Mouse (Mus musculus) liver, adult 2 months (tissue): ENCODE measurements at regions not wholly inside any gene's neighbourhood (a gene's known extent, or its start where the extent isn't known, plus 50 kb on each side); places are given as distances from the start of the nearest gene placed in this dataset.

Experiments used
- DNase-seq: peaks from one replicate; pipeline ENCODE4 v3.0.0-alpha.2; 2011; ENCODE audit warnings: low read depth, low spot score; ENCODE audit errors: extremely low read depth
- H3K27ac ChIP-seq: fragments of 200-500 bp; replicated peaks from 2 replicates; pipeline ENCODE4 v1.5.1; 2012; ENCODE audit warnings: low read depth, mild to moderate bottlenecking, control low read depth, inconsistent platforms, low read length; ENCODE audit not compliant: insufficient read depth
- H3K27me3 ChIP-seq: fragments of 200-500 bp; 2 replicates; pipeline ENCODE4 v1.6.1; 2012; ENCODE audit warnings: mild to moderate bottlenecking, moderate library complexity, low read length, inconsistent platforms; ENCODE audit not compliant: control insufficient read depth, insufficient read depth
- H3K36me3 ChIP-seq: fragments of 200-500 bp; 2 replicates; pipeline ENCODE4 v1.6.1; 2012; ENCODE audit warnings: low read length, inconsistent platforms; ENCODE audit not compliant: control insufficient read depth, insufficient read depth
- H3K4me1 ChIP-seq: fragments of 200-500 bp; 2 replicates; pipeline ENCODE4 v1.6.1; 2011; ENCODE audit warnings: low read length; ENCODE audit not compliant: control insufficient read depth, insufficient read depth
- H3K4me3 ChIP-seq: fragments of 200-500 bp; 2 replicates; pipeline ENCODE4 v1.5.1; 2011; ENCODE audit warnings: low read depth, mild to moderate bottlenecking, control low read depth, low read length, moderate library complexity; ENCODE audit not compliant: insufficient read depth
- H3K79me2 ChIP-seq: fragments of 200-500 bp; 2 replicates; pipeline ENCODE4 v1.6.1; 2012; ENCODE audit warnings: inconsistent platforms, mild to moderate bottlenecking, low read length, moderate library complexity; ENCODE audit not compliant: control insufficient read depth, insufficient read depth
- H3K9ac ChIP-seq: fragments of 200-500 bp; 2 replicates; pipeline ENCODE4 v1.6.1; 2012; ENCODE audit warnings: low read depth, mild to moderate bottlenecking, control low read depth, inconsistent platforms, low read length
- CTCF ChIP-seq: fragments of 200-500 bp; IDR thresholded peaks from 2 replicates; pipeline ENCODE4 v1.5.1; 2011; ENCODE audit warnings: low read depth, low read length, control low read depth
- POLR2A ChIP-seq: fragments of 200-500 bp; IDR thresholded peaks from 2 replicates; pipeline ENCODE4 v1.6.1; 2011; ENCODE audit warnings: low read length, control low read depth; ENCODE audit not compliant: insufficient read depth; ENCODE audit errors: extremely low read depth
- WGBS: fragments of 180-500 bp; shearing (Covaris S2); methylation state at CpG from one replicate; pipeline ENCODE4 v1.1.7; 2018; 5-methylcytosine and 5-hydroxymethylcytosine counted together

DNA sequence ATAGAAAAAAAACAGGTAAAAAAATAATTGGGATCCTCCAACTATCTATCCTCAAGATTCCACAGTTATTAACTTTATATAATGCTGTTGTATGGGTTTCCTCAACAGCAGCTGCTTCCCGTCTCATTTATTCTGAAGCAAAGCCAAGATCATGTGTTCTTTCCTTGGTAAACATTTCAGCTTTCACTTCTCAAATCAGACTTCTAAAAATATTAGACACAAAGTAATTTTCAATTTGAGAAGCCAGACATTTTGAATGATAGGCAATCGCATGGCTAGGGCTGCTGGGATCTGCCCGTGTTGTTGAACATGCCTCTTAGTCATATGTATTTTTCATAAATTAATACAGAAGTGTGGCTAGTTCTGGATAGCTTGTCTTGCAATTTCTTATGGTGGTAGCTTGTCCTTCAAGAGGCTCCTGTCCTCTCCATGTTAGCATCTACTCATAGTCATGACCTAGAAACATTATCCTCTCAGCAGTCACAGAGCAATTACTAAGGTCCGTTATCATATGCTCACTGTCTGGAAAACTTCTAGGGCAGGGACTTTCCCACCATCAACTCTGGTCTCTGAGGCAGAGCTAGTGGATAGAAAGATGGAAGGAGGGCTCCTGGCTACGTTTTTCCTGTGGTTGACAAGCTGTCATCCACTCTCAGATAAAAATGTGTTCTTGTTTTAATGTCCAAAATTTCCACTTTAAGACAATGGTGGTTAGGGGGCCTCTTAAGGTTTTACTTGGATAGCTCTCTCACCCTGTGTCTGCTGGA is 274.6 kb upstream of the Nmur2 start:
- H3K4me1 ChIP-seq = no peaks in the 10 kb centered on the region
- WGBS = 69% methylated on average over 5 of the region's 5 CpGs

DNA sequence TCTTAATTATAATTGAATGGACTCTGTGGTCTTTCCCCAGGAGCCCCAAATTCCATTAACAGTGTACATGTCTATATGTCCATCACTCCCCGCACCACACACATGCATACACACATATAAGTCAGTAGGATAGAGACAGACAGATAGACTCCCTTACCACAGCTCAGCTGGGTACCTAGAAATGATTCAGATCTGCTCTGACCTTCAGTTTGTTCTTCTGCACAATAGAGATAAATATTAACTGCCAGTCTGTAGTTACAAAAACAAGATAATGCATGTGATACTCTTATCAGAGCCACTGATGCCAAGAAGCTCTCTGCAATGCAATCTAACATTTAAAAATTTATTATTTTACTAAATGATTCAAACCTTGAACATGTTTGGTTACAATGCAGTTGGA is 268.7 kb upstream of the Nmur2 start:
- WGBS = 93% methylated on average over 1 of the region's 1 CpGs
- Histone ChIP-seq H3K4me3 (no peak overlapping the region), H3K27ac (no peak overlapping the region), H3K9ac (no peak overlapping the region), H3K4me1 (no peaks in the 10 kb centered on the region), H3K27me3 (no peaks in the 10 kb centered on the region), H3K79me2 (no peaks in the 10 kb centered on the region), H3K36me3 (no peaks in the 10 kb centered on the region)
- TF ChIP-seq CTCF = no peak
- TF ChIP-seq POLR2A = no peak
- DNase-seq = no peak

More for the DNA sequence above, 274.6 kb upstream of the Nmur2 start:
- H3K79me2 ChIP-seq = no peaks in the 10 kb centered on the region
- H3K9ac ChIP-seq = no peak overlapping the region
- H3K27me3 ChIP-seq = no peaks in the 10 kb centered on the region
- no peaks in the 10 kb centered on the region for H3K36me3 ChIP-seq
- no peak overlapping the region for H3K27ac ChIP-seq
- DNase-seq = peak; percentile 16
- no peak overlapping the region for H3K4me3 ChIP-seq
- TF ChIP-seq CTCF (no peak), POLR2A (no peak)

DNA sequence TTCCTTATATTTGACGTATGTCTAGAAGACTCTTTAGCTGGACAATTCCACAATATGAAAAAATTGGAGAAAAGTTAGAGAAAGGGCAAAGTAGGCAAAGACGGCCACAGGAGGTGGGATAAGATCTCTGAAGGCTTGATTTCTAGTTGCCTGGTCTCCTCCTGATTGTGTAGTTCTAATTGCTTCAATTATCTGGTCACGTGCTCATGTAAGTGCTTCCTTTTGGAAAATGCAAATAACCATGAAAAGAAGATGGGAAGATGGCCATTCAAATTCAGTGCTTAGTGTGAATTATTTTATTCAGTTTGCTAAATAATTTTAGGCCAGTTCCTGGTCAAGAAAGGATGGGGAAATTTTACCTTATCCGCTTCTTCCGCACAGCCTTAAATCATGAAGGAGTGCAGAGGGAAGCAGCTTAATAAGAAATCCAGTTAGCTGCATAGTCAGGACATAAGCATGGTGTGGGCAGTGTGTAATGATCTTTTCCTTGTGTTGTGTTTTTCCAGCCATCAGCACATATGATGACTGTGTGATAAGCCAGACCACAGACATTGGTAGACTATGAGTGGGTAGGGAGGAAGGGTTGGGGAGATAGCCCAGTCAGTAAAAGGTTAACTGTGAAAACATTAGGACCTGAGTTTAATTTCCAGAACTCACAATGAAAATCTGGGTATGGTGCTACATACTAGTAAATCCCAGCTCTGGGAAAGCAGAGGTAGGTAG is 267.7 kb upstream of the Nmur2 start:
- TF ChIP-seq POLR2A (no peak), CTCF (no peak)
- H3K27me3 ChIP-seq = no peaks in the 10 kb centered on the region
- 91% methylated on average over 5 of the region's 5 CpGs for WGBS
- H3K9ac ChIP-seq = no peak overlapping the region
- no peak for DNase-seq
- no peak overlapping the region for H3K27ac ChIP-seq
- no peaks in the 10 kb centered on the region for H3K4me1 ChIP-seq
- H3K79me2 ChIP-seq = no peaks in the 10 kb centered on the region
- no peaks in the 10 kb centered on the region for H3K36me3 ChIP-seq
- no peak overlapping the region for H3K4me3 ChIP-seq

DNA sequence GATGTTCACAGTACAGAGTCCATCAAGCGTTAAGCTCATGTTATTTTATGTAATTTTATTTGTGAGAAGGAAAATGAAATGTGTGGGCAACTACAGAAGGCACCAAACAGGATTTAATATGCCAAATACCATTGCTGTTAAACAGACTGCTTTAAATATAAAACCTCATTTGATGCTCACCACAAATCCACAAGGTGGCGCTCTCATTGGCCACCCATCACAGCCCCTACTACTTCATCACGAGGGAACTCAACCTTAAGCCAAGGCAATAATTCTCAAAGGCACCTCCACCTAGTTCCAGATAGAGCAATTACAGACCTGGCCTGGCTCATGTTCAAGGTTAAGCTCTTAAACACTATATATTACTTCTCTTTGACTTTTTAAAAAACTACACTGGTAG is 266.2 kb upstream of the Nmur2 start:
- H3K27ac ChIP-seq = no peak overlapping the region
- no peak overlapping the region for H3K9ac ChIP-seq
- no peak for DNase-seq
- WGBS = 35% methylated on average over 3 of the region's 3 CpGs
- H3K36me3 ChIP-seq = no peaks in the 10 kb centered on the region
- no peaks in the 10 kb centered on the region for H3K27me3 ChIP-seq
- H3K4me1 ChIP-seq = no peaks in the 10 kb centered on the region
- TF ChIP-seq POLR2A = no peak
- TF ChIP-seq CTCF = no peak
- H3K4me3 ChIP-seq = no peak overlapping the region
- H3K79me2 ChIP-seq = no peaks in the 10 kb centered on the region

DNA sequence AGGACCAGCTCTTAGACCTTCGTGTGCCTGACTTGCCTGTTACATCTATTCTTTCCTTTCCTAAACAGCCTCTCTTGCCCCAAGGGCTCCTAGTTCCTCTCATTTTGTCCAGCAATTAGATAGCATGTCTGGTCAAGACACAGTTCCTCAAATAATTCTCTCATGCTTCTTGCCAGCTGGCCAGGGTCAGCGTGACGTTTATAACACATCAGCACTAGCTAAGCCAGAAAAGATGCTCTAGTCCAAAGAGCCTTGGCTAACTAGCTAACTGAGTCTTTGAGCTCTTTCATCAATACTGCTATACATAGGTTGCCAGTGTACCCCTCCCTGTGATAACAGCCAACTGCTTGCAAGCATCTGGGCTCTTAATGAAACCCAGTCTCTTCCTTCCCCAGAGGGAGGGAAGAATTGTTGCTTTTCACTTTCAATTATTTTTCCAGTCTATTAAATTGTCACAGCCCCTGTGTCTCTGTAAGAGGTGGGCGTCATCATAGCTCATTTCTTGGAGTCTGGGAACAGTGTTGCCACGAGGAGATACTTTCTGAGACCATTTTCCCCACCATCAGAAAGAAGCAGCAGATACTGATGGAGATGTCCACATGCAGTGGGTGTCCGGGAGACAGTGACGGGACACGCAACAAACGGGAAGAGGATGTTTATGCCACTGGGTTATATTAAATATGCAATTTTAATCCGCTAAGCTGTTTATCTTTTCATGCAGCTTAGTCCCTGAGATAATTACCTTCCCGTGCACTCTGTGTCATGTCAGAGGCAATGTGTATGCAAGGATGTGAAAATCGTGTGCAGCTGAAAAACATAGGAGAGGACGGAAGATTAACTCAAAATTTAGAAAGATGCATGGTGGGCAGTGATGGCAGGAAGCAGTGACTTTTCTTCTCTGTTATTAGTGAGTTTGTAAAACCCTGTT is 250.1 kb upstream of the Nmur2 start:
- no peaks in the 10 kb centered on the region for H3K4me1 ChIP-seq
- TF ChIP-seq POLR2A (no peak), CTCF (no peak)
- 76% methylated on average over 13 of the region's 13 CpGs for WGBS
- H3K36me3 ChIP-seq = no peaks in the 10 kb centered on the region
- no peaks in the 10 kb centered on the region for H3K27me3 ChIP-seq
- no peaks in the 10 kb centered on the region for H3K79me2 ChIP-seq
- no peak overlapping the region for H3K4me3 ChIP-seq
- no peak overlapping the region for H3K27ac ChIP-seq
- DNase-seq = peak; percentile 20
- H3K9ac ChIP-seq = no peak overlapping the region
